Mouse (Mus musculus) frontal cortex, adult (tissue): Measurements from ENCODE around the gene H2-Ab1.
A peak's percentile ranks its signal among the peaks of the same experiment; 100 is the strongest.

Experiments used
- ATAC-seq: cut with Nextera tagmentation; 2 replicates; pipeline ENCODE4 v1.9.2; 2017; ENCODE audit warnings: mild to moderate bottlenecking, moderate library complexity, mixed read lengths; ENCODE audit not compliant: low TSS enrichment

H2-Ab1 gene

GRCm38 (mm10) chr17:34281836-34282235 lies 24.3 kb downstream of the H2-Ab1 start:
- ATAC-seq, result no peak

- no peak for ATAC-seq
Measured at GRCm38 (mm10) chr17:34285371-34285770, 27.9 kb downstream of the H2-Ab1 start.

GRCm38 (mm10) chr17:34285848-34286247 lies 28.4 kb downstream of the H2-Ab1 start:
- ATAC-seq, result no peak

GRCm38 (mm10) chr17:34286501-34286900 lies 29.0 kb downstream of the H2-Ab1 start:
- ATAC-seq, result no peak

GRCm38 (mm10) chr17:34286999-34287398 lies 29.5 kb downstream of the H2-Ab1 start:
- no peak for ATAC-seq

GRCm38 (mm10) chr17:34287648-34288047 lies 30.2 kb downstream of the H2-Ab1 start, which contains the start of gene H2-Aa:
Gene H2-Aa, minus strand, starts transcription at chr17:34287823.
- ATAC-seq, result peak; percentile 88

GRCm38 (mm10) chr17:34288131-34288530 lies 30.6 kb downstream of the H2-Ab1 start:
- ATAC-seq, result no peak

GRCm38 (mm10) chr17:34291609-34292008 lies 34.1 kb downstream of the H2-Ab1 start:
- peak; percentile 95 for ATAC-seq

GRCm38 (mm10) chr17:34292570-34292969 lies 35.1 kb downstream of the H2-Ab1 start:
- no peak for ATAC-seq

GRCm38 (mm10) chr17:34293533-34293932 lies 36.0 kb downstream of the H2-Ab1 start:
- ATAC-seq, result no peak

- no peak for ATAC-seq
Measured at GRCm38 (mm10) chr17:34294249-34294648, 36.8 kb downstream of the H2-Ab1 start.

- ATAC-seq, result no peak
Measured at GRCm38 (mm10) chr17:34295307-34295706, 37.8 kb downstream of the H2-Ab1 start.

GRCm38 (mm10) chr17:34295891-34296794 lies 38.7 kb downstream of the H2-Ab1 start:
- peak; percentile 93 for ATAC-seq

- no peak for ATAC-seq
Measured at GRCm38 (mm10) chr17:34299356-34299755, 41.9 kb downstream of the H2-Ab1 start.

GRCm38 (mm10) chr17:34300071-34300470 lies 42.6 kb downstream of the H2-Ab1 start:
- ATAC-seq, result no peak

GRCm38 (mm10) chr17:34300691-34301566 lies 43.4 kb downstream of the H2-Ab1 start:
- no peak for ATAC-seq

GRCm38 (mm10) chr17:34301670-34302190 lies 44.2 kb downstream of the H2-Ab1 start:
- ATAC-seq, result no peak

- ATAC-seq, result no peak
Measured at GRCm38 (mm10) chr17:34303789-34304188, 46.3 kb downstream of the H2-Ab1 start.

- ATAC-seq, result peak; percentile 91
Measured at GRCm38 (mm10) chr17:34304751-34305150, 47.3 kb downstream of the H2-Ab1 start.

- peak; percentile 95 for ATAC-seq
Measured at GRCm38 (mm10) chr17:34305380-34306030, 48.0 kb downstream of the H2-Ab1 start, which contains the start of gene H2-Eb1. Gene H2-Eb1, plus strand, starts transcription at chr17:34305867.

- ATAC-seq, result no peak
Measured at GRCm38 (mm10) chr17:34306407-34306806, 48.9 kb downstream of the H2-Ab1 start.

GRCm38 (mm10) chr17:34307216-34307615 lies 49.7 kb downstream of the H2-Ab1 start:
- no peak for ATAC-seq
